Mouse (Mus musculus): ENCODE results near the gene Kcna6. TPM values are rescaled to one million over a fixed set of nuclear protein-coding genes. Genes with fewer than 3 reads are reported as not detected.

Kcna6 gene
- polyA plus RNA-seq, 1 experiment from 2014 or later = 2.1 TPM

GRCm38 (mm10) chr6:126739326-126740210 is 906 bp downstream of the Kcna6 start:
- Histone ChIP-seq H3K4me1 (replicated peaks; ENCODE audit: insufficient read depth, low read length) (peaks cover 8% of the 10 kb centered on the region; the same call in 1 of the 2 replicates), H3K9ac (ENCODE audit: low read depth, low read length) (peak overlapping the region; percentile 47; the same call in 1 of the 2 replicates), H3K27me3 (ENCODE audit: insufficient read depth, low read length) (peaks cover 14% of the 10 kb centered on the region; the same call in 1 of the 2 replicates), H3K4me3 (replicated peaks; ENCODE audit: low read depth, low read length) (peak overlapping the region; percentile 42), H3K9me3 (replicated peaks; ENCODE audit: low read length) (no peaks in the 10 kb centered on the region), H3K27ac (no peak overlapping the region), H3K4me2 (ENCODE audit: low read length) (peak overlapping the region; percentile 88), H3K36me3 (ENCODE audit: insufficient read depth, low read length) (no peaks in the 10 kb centered on the region)
- TF ChIP-seq CTCF (IDR thresholded peaks at IDR 0.05; ENCODE audit: low read depth) = no peak
- peak; percentile 58 for DNase-seq (ENCODE audit: low spot score)
- no peak for ATAC-seq (replicated peaks; ENCODE audit: low FRiP score, low read depth)
- whole genome bisulfite sequencing = 1% methylated on average over 67 of the region's 67 CpGs

- Histone ChIP-seq H3K27me3 (ENCODE audit: insufficient read depth, low read length) (peaks cover 14% of the 10 kb centered on the region; the same call in 1 of the 2 replicates), H3K9ac (ENCODE audit: low read depth, low read length) (no peak overlapping the region), H3K4me1 (replicated peaks; ENCODE audit: insufficient read depth, low read length) (peaks cover 8% of the 10 kb centered on the region; the same call in 1 of the 2 replicates), H3K27ac (no peak overlapping the region), H3K4me3 (replicated peaks; ENCODE audit: low read depth, low read length) (no peak overlapping the region), H3K4me2 (ENCODE audit: low read length) (no peak overlapping the region), H3K9me3 (replicated peaks; ENCODE audit: low read length) (no peaks in the 10 kb centered on the region), H3K36me3 (ENCODE audit: insufficient read depth, low read length) (no peaks in the 10 kb centered on the region)
- WGBS = 71% methylated on average over 4 of the region's 4 CpGs
- TF ChIP-seq CTCF (IDR thresholded peaks at IDR 0.05; ENCODE audit: low read depth) = no peak
- ATAC-seq (replicated peaks; ENCODE audit: low FRiP score, low read depth) (no peak), DNase-seq (ENCODE audit: low spot score) (no peak)
Measured at GRCm38 (mm10) chr6:126736996-126737395, 3.5 kb downstream of the Kcna6 start.

GRCm38 (mm10) chr6:126735806-126736205 is 4.7 kb downstream of the Kcna6 start:
- Histone ChIP-seq H3K9ac (ENCODE audit: low read depth, low read length) (no peak overlapping the region), H3K4me1 (replicated peaks; ENCODE audit: insufficient read depth, low read length) (peaks cover 8% of the 10 kb centered on the region; the same call in 1 of the 2 replicates), H3K27ac (no peak overlapping the region), H3K4me3 (replicated peaks; ENCODE audit: low read depth, low read length) (no peak overlapping the region), H3K4me2 (ENCODE audit: low read length) (no peak overlapping the region), H3K36me3 (ENCODE audit: insufficient read depth, low read length) (no peaks in the 10 kb centered on the region), H3K27me3 (ENCODE audit: insufficient read depth, low read length) (peaks cover 13% of the 10 kb centered on the region; the same call in 1 of the 2 replicates), H3K9me3 (replicated peaks; ENCODE audit: low read length) (no peaks in the 10 kb centered on the region)
- no peak for ATAC-seq (replicated peaks; ENCODE audit: low FRiP score, low read depth)
- WGBS = 80% methylated on average over 3 of the region's 3 CpGs
- no peak for TF ChIP-seq CTCF (IDR thresholded peaks at IDR 0.05; ENCODE audit: low read depth)
- DNase-seq (ENCODE audit: low spot score) = no peak

- no peak overlapping the region for H3K9ac ChIP-seq (ENCODE audit: low read depth, low read length)
- DNase-seq (ENCODE audit: low spot score) (no peak), ATAC-seq (replicated peaks; ENCODE audit: low FRiP score, low read depth) (no peak)
- no peaks in the 10 kb centered on the region for H3K27me3 ChIP-seq (ENCODE audit: insufficient read depth, low read length)
- no peaks in the 10 kb centered on the region for H3K4me1 ChIP-seq (replicated peaks; ENCODE audit: insufficient read depth, low read length)
- no peak overlapping the region for H3K4me2 ChIP-seq (ENCODE audit: low read length)
- 71% methylated on average over 6 of the region's 6 CpGs for WGBS
- no peak overlapping the region for H3K4me3 ChIP-seq (replicated peaks; ENCODE audit: low read depth, low read length)
- TF ChIP-seq CTCF (IDR thresholded peaks at IDR 0.05; ENCODE audit: low read depth) = no peak
- no peaks in the 10 kb centered on the region for H3K9me3 ChIP-seq (replicated peaks; ENCODE audit: low read length)
- H3K27ac ChIP-seq = no peak overlapping the region
- H3K36me3 ChIP-seq (ENCODE audit: insufficient read depth, low read length) = no peaks in the 10 kb centered on the region
Measured at GRCm38 (mm10) chr6:126732645-126733044, 7.8 kb downstream of the Kcna6 start.

GRCm38 (mm10) chr6:126728803-126729202 is 11.7 kb downstream of the Kcna6 start:
- no peaks in the 10 kb centered on the region for H3K9me3 ChIP-seq (replicated peaks; ENCODE audit: low read length)
- H3K27me3 ChIP-seq (ENCODE audit: insufficient read depth, low read length) = no peaks in the 10 kb centered on the region
- H3K36me3 ChIP-seq (ENCODE audit: insufficient read depth, low read length) = no peaks in the 10 kb centered on the region
- H3K4me3 ChIP-seq (replicated peaks; ENCODE audit: low read depth, low read length) = no peak overlapping the region
- H3K27ac ChIP-seq = no peak overlapping the region
- DNase-seq (ENCODE audit: low spot score) (no peak), ATAC-seq (replicated peaks; ENCODE audit: low FRiP score, low read depth) (no peak)
- no peak for TF ChIP-seq CTCF (IDR thresholded peaks at IDR 0.05; ENCODE audit: low read depth)
- H3K4me2 ChIP-seq (ENCODE audit: low read length) = no peak overlapping the region
- no peak overlapping the region for H3K9ac ChIP-seq (ENCODE audit: low read depth, low read length)
- 86% methylated on average over 8 of the region's 8 CpGs for WGBS
- no peaks in the 10 kb centered on the region for H3K4me1 ChIP-seq (replicated peaks; ENCODE audit: insufficient read depth, low read length)

- H3K27ac ChIP-seq = no peak overlapping the region
- no peaks in the 10 kb centered on the region for H3K27me3 ChIP-seq (ENCODE audit: insufficient read depth, low read length)
- no peak overlapping the region for H3K4me3 ChIP-seq (replicated peaks; ENCODE audit: low read depth, low read length)
- no peak for DNase-seq (ENCODE audit: low spot score)
- H3K36me3 ChIP-seq (ENCODE audit: insufficient read depth, low read length) = no peaks in the 10 kb centered on the region
- no peaks in the 10 kb centered on the region for H3K4me1 ChIP-seq (replicated peaks; ENCODE audit: insufficient read depth, low read length)
- WGBS = 74% methylated on average over 12 of the region's 12 CpGs
- H3K9me3 ChIP-seq (replicated peaks; ENCODE audit: low read length) = no peaks in the 10 kb centered on the region
- no peak overlapping the region for H3K4me2 ChIP-seq (ENCODE audit: low read length)
- no peak overlapping the region for H3K9ac ChIP-seq (ENCODE audit: low read depth, low read length)
- ATAC-seq (replicated peaks; ENCODE audit: low FRiP score, low read depth) = no peak
- TF ChIP-seq CTCF (IDR thresholded peaks at IDR 0.05; ENCODE audit: low read depth) = no peak
Measured at GRCm38 (mm10) chr6:126718423-126719087, 21.9 kb downstream of the Kcna6 start.

Measured in kidney, postnatal 0 days (tissue).